Mouse (Mus musculus): ENCODE measurements around the gene Sec24a. TPM values are rescaled to one million over a fixed set of nuclear protein-coding genes. Genes with fewer than 3 reads are reported as not detected.
"Not testable (repeated sequence)": the region's sequence is repeated elsewhere in the genome, so short reads cannot be mapped to it uniquely, and the experiment has no call there.

Gene Sec24a
- total RNA-seq, 2 experiments from 2014 or later: 17.3 to 18.7 TPM

- DNase-seq (ENCODE audit: low spot score in 2 of 2): no peak
Measured at GRCm38 (mm10) chr11:51689343-51689742, 74.1 kb downstream of the Sec24a start.

GRCm38 (mm10) chr11:51688330-51689328 is 74.8 kb downstream of the Sec24a start, which contains the start of gene 0610009B22Rik:
Gene 0610009B22Rik, minus strand, starts transcription at chr11:51688874.
- DNase-seq (ENCODE audit: low spot score in 2 of 2): peak; percentile 100

GRCm38 (mm10) chr11:51681976-51682374 is 81.5 kb downstream of the Sec24a start:
- no peak for DNase-seq (ENCODE audit: low spot score in 2 of 2)

GRCm38 (mm10) chr11:51681324-51681975 is 82.0 kb downstream of the Sec24a start:
- DNase-seq (ENCODE audit: low spot score in 2 of 2): peak; percentile 90 to 95

- DNase-seq (ENCODE audit: low spot score in 2 of 2): no peak
Measured at GRCm38 (mm10) chr11:51679466-51679865, 84.0 kb downstream of the Sec24a start.

- no peak for DNase-seq (ENCODE audit: low spot score in 2 of 2)
Measured at GRCm38 (mm10) chr11:51677737-51678418, 85.6 kb downstream of the Sec24a start.

- no peak for DNase-seq (ENCODE audit: low spot score in 2 of 2)
Measured at GRCm38 (mm10) chr11:51675386-51675785, 88.0 kb downstream of the Sec24a start.

GRCm38 (mm10) chr11:51673291-51673690 is 90.1 kb downstream of the Sec24a start:
- no peak for DNase-seq (ENCODE audit: low spot score in 2 of 2)

- DNase-seq (ENCODE audit: low spot score in 2 of 2): no peak
Measured at GRCm38 (mm10) chr11:51671376-51671775, 92.1 kb downstream of the Sec24a start.

- DNase-seq (ENCODE audit: low spot score in 2 of 2): no peak
Measured at GRCm38 (mm10) chr11:51670846-51671245, 92.6 kb downstream of the Sec24a start.

- DNase-seq (ENCODE audit: low spot score in 2 of 2): not testable (repeated sequence)
Measured at GRCm38 (mm10) chr11:51664747-51665146, 98.7 kb downstream of the Sec24a start.

GRCm38 (mm10) chr11:51662632-51663031 is 100.8 kb downstream of the Sec24a start:
- DNase-seq (ENCODE audit: low spot score in 2 of 2): no peak

GRCm38 (mm10) chr11:51661867-51662365 is 101.5 kb downstream of the Sec24a start:
- DNase-seq (ENCODE audit: low spot score in 2 of 2): no peak

- no peak for DNase-seq (ENCODE audit: low spot score in 2 of 2)
Measured at GRCm38 (mm10) chr11:51658705-51659104, 104.7 kb downstream of the Sec24a start.

GRCm38 (mm10) chr11:51658291-51658690 is 105.1 kb downstream of the Sec24a start:
- no peak for DNase-seq (ENCODE audit: low spot score in 2 of 2)

GRCm38 (mm10) chr11:51656798-51657521 is 106.5 kb downstream of the Sec24a start:
- no peak for DNase-seq (ENCODE audit: low spot score in 2 of 2)

GRCm38 (mm10) chr11:51654891-51655290 is 108.5 kb downstream of the Sec24a start:
- DNase-seq (ENCODE audit: low spot score in 2 of 2): no peak

- DNase-seq (ENCODE audit: low spot score in 2 of 2): no peak
Measured at GRCm38 (mm10) chr11:51653736-51654135, 109.7 kb downstream of the Sec24a start.

- DNase-seq (ENCODE audit: low spot score in 2 of 2): no peak
Measured at GRCm38 (mm10) chr11:51652889-51653418, 110.5 kb downstream of the Sec24a start.

Measured in left cerebral cortex, adult 18-20 months (tissue).